In the genomic region with DNA sequence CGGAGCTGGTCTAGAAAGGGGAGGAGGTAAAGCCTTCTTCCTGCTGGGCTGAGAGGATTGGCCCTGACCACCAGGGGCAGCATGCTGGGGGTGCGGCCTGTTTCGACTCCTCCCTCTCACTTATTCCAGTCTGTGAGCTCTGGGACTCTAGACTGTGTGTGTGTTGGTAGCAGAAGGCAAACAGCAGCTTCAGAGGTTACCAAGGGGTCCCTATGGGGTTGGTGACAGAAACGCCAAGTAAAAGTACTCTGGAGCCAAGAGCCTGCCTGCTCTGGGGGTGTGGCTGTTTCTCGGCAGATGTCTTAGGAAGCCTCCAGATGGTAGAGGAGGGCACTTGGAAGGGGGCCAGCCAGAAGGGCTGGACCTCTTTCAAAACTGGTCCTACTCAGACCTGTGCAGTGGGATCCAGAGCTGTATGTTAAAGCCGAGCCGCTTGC, we compare ENCODE assay signal across 8 mouse cellular contexts. TPM values are rescaled to one million over a fixed set of nuclear protein-coding genes. Genes with fewer than 3 reads are reported as not detected.
A peak's percentile ranks its signal among the peaks of the same experiment; 100 is the strongest.
DNase-seq lines count a peak whose midpoint lies in the region; ATAC-seq and TF ChIP-seq lines count a peak whose summit lies in the region.

No protein-coding gene starts in this region.

- 0 out of 2 replicates have a peak, but pooled peaks have one; percentile 16 for TF ChIP-seq CTCF in thymus, adult 2 months (IDR thresholded peaks at IDR 0.05; ENCODE audit: borderline replicate concordance, control insufficient read depth, extremely low read depth, insufficient read depth, low read length, poor library complexity)
- TF ChIP-seq CTCF in heart, postnatal 0 days (IDR thresholded peaks at IDR 0.05; ENCODE audit: low read depth): peak; percentile 40

- no peaks in the 10 kb centered on the region for H3K36me3 ChIP-seq in thymus, adult 2 months (ENCODE audit: control insufficient read depth, insufficient read depth, low read length)
- H3K36me3 ChIP-seq in heart, postnatal 0 days (replicated peaks; ENCODE audit: control insufficient read depth, insufficient read depth, low read length): no peaks in the 10 kb centered on the region
- H3K36me3 ChIP-seq in liver, embryonic 11.5 days (ENCODE audit: control insufficient read depth, insufficient read depth, low read length): no peaks in the 10 kb centered on the region

- ATAC-seq in heart, postnatal 0 days (ENCODE audit: insufficient read depth, low read depth): peak; percentile 71
- peak; percentile 79 for ATAC-seq in liver, embryonic 11.5 days (replicated peaks; ENCODE audit: low FRiP score)
- 0 out of 2 replicates have a peak, but pooled peaks have one; percentile 27 for ATAC-seq in monocyte, adult 5-6 weeks (replicated peaks; ENCODE audit: insufficient number of reproducible peaks, low FRiP score, low TSS enrichment, poor library complexity, severe bottlenecking)

- no peaks in the 10 kb centered on the region for H3K9me3 ChIP-seq in heart, postnatal 0 days (replicated peaks; ENCODE audit: control insufficient read depth, low read length)
- H3K9me3 ChIP-seq in liver, embryonic 11.5 days (ENCODE audit: control insufficient read depth, low read length): no peaks in the 10 kb centered on the region

- no peak for TF ChIP-seq POLR2A in thymus, adult 2 months (IDR thresholded peaks at IDR 0.05; ENCODE audit: control insufficient read depth, extremely low read depth, insufficient read depth, low read length, poor library complexity)

- 90% methylated on average over 7 of the region's 7 CpGs for WGBS in thymus, adult 2 months
- 39% methylated on average over 7 of the region's 7 CpGs for WGBS in heart, postnatal 0 days
- WGBS in liver, embryonic 11.5 days: 65% methylated on average over 7 of the region's 7 CpGs

- no peak overlapping the region for H3K27ac ChIP-seq in thymus, adult 2 months (ENCODE audit: control insufficient read depth, insufficient read depth, low read length)
- no peak overlapping the region for H3K27ac ChIP-seq in heart, postnatal 0 days (ENCODE audit: low read depth)
- no peak overlapping the region for H3K27ac ChIP-seq in liver, embryonic 11.5 days (ENCODE audit: low read depth, low read length)

- no peak for DNase-seq in thymus, adult 2 months
- DNase-seq in thymus, postnatal 14 days: no peak
- peak; percentile 34 to 71 for DNase-seq in cerebellum, postnatal 4 days (ENCODE audit: low spot score in 2 of 2)
- peak; percentile 36 for DNase-seq in heart, postnatal 0 days (ENCODE audit: low spot score)
- no peak for DNase-seq in liver, embryonic 11.5 days (ENCODE audit: low spot score)
- no peak for DNase-seq in urinary bladder, adult 18-20 months (ENCODE audit: low spot score in 2 of 2)
- DNase-seq in layer of hippocampus, adult 9-11 months: no peak

- H3K27me3 ChIP-seq in thymus, adult 2 months (ENCODE audit: control insufficient read depth, insufficient read depth, low read length): no peaks in the 10 kb centered on the region
- H3K27me3 ChIP-seq in heart, postnatal 0 days (ENCODE audit: control insufficient read depth, insufficient read depth, low read length): no peaks in the 10 kb centered on the region
- no peaks in the 10 kb centered on the region for H3K27me3 ChIP-seq in liver, embryonic 11.5 days (replicated peaks; ENCODE audit: control insufficient read depth, insufficient read depth, low read length)

- no peak overlapping the region for H3K4me3 ChIP-seq in thymus, adult 2 months (ENCODE audit: control insufficient read depth, insufficient read depth, low read length)
- H3K4me3 ChIP-seq in heart, postnatal 0 days (ENCODE audit: low read depth, low read length): no peak overlapping the region
- H3K4me3 ChIP-seq in liver, embryonic 11.5 days (ENCODE audit: low read depth, low read length): no peak overlapping the region

- H3K4me2 ChIP-seq in heart, postnatal 0 days (ENCODE audit: low read depth, low read length): no peak overlapping the region
- no peak overlapping the region for H3K4me2 ChIP-seq in liver, embryonic 11.5 days

- H3K9ac ChIP-seq in heart, postnatal 0 days (replicated peaks; ENCODE audit: low read depth, low read length): no peak overlapping the region
- no peak overlapping the region for H3K9ac ChIP-seq in liver, embryonic 11.5 days (ENCODE audit: low read depth, low read length)

- no peak for TF ChIP-seq EP300 in heart, postnatal 0 days (IDR thresholded peaks at IDR 0.05; ENCODE audit: low read depth)

- H3K4me1 ChIP-seq in thymus, adult 2 months (replicated peaks; ENCODE audit: control insufficient read depth, insufficient read depth, low read length): no peaks in the 10 kb centered on the region
- peaks cover 30% of the 10 kb centered on the region; the same call in 1 of the 2 replicates for H3K4me1 ChIP-seq in heart, postnatal 0 days (ENCODE audit: control insufficient read depth, insufficient read depth)
- H3K4me1 ChIP-seq in liver, embryonic 11.5 days (replicated peaks; ENCODE audit: control insufficient read depth, insufficient read depth, low read length): no peaks in the 10 kb centered on the region; the same call in 1 of the 2 replicates

RNA-seq across cellular contexts. Expression of a gene that starts 15.3 kb away (rescaled TPM):
- polyA plus RNA-seq in thymus, adult 2 months (2012; rRNA removed): 7.6 and 8.4 TPM in 2 replicates
- total RNA-seq in heart, postnatal 0 days (2014; rRNA removed; ENCODE audit: low replicate concordance): 2.3 and 5.8 TPM in 2 replicates
- polyA plus RNA-seq in heart, postnatal 0 days (2015; fragmentation: Nextera tagmentation; extraction: Ambion mirVana): 1.6 and 2.4 TPM in 2 replicates
- polyA plus RNA-seq in liver, embryonic 11.5 days (2014; fragmentation: Nextera tagmentation; extraction: Ambion mirVana): 12.6 and 13.9 TPM in 2 replicates
- 355 to 740 TPM (median 657 TPM) in 3 replicates for total RNA-seq in monocyte, adult 5-6 weeks (2017)

RNA-seq across cellular contexts. Expression of a gene that starts 48.9 kb away (rescaled TPM):
- 162 and 171 TPM in 2 replicates for polyA plus RNA-seq in thymus, adult 2 months (2012; rRNA removed)
- 94.3 and 95.1 TPM in 2 replicates for total RNA-seq in heart, postnatal 0 days (2014; rRNA removed; ENCODE audit: low replicate concordance)
- 136 and 152 TPM in 2 replicates for polyA plus RNA-seq in heart, postnatal 0 days (2015; fragmentation: Nextera tagmentation; extraction: Ambion mirVana)
- 260 and 281 TPM in 2 replicates for polyA plus RNA-seq in liver, embryonic 11.5 days (2014; fragmentation: Nextera tagmentation; extraction: Ambion mirVana)
- total RNA-seq in monocyte, adult 5-6 weeks (2017): 321 to 382 TPM (median 369 TPM) in 3 replicates

RNA-seq across cellular contexts. Expression of a gene that starts 49.1 kb away (rescaled TPM):
- 6.8 and 7.1 TPM in 2 replicates for polyA plus RNA-seq in thymus, adult 2 months (2012; rRNA removed)
- total RNA-seq in heart, postnatal 0 days (2014; rRNA removed; ENCODE audit: low replicate concordance): 38.9 and 48.1 TPM in 2 replicates
- polyA plus RNA-seq in heart, postnatal 0 days (2015; fragmentation: Nextera tagmentation; extraction: Ambion mirVana): 36.7 and 41.6 TPM in 2 replicates
- polyA plus RNA-seq in liver, embryonic 11.5 days (2014; fragmentation: Nextera tagmentation; extraction: Ambion mirVana): 26.3 and 28.2 TPM in 2 replicates
- total RNA-seq in monocyte, adult 5-6 weeks (2017): 7.3 to 16.7 TPM (median 10.5 TPM) in 3 replicates

Comparison
In these comparisons a context has a peak if more than half of its experiments do, and no peak if none do; other contexts are left out.
1. DNase-seq: peak in cerebellum, postnatal 4 days (2 of 2) and heart, postnatal 0 days (single experiment); none in thymus, adult 2 months (single experiment), thymus, postnatal 14 days (single experiment), liver, embryonic 11.5 days (single experiment), urinary bladder, adult 18-20 months (0 of 2) and layer of hippocampus, adult 9-11 months (single experiment).
2. ATAC-seq: peak in every context shown above with its lines; median percentile 79 in liver, embryonic 11.5 days; 71 in heart, postnatal 0 days; 27 in monocyte, adult 5-6 weeks.